Mouse (Mus musculus): ENCODE data around the gene Isg20l2. TPM values are rescaled to one million over a fixed set of nuclear protein-coding genes. Genes with fewer than 3 reads are reported as not detected.

Isg20l2 gene
- polyA plus RNA-seq, 1 experiment from 2014 or later: 17.2 TPM

- 32% methylated on average over 8 of the region's 8 CpGs for WGBS (ENCODE audit: insufficient replicate concordance)
- Histone ChIP-seq H3K9me3 (replicated peaks; ENCODE audit: control insufficient read depth, low read length) (no peaks in the 10 kb centered on the region), H3K9ac (ENCODE audit: low read depth, low read length) (no peak overlapping the region)
Measured at GRCm38 (mm10) chr3:87972203-87972664, 42.1 kb downstream of the Isg20l2 start.

GRCm38 (mm10) chr3:87972776-87973175 lies 42.7 kb downstream of the Isg20l2 start:
- Histone ChIP-seq H3K27ac (ENCODE audit: low read length) (no peak overlapping the region), H3K27me3 (ENCODE audit: control insufficient read depth, insufficient read depth, low read depth, low read length) (peaks cover 49% of the 10 kb centered on the region), H3K36me3 (ENCODE audit: control insufficient read depth, insufficient read depth) (no peaks in the 10 kb centered on the region), H3K4me2 (ENCODE audit: low read depth, low read length) (0 out of 2 replicates have a peak overlapping the region, but pooled peaks have one; percentile 4), H3K9ac (ENCODE audit: low read depth, low read length) (no peak overlapping the region), H3K4me3 (ENCODE audit: low read depth, low read length) (no peak overlapping the region), H3K9me3 (replicated peaks; ENCODE audit: control insufficient read depth, low read length) (no peaks in the 10 kb centered on the region), H3K4me1 (ENCODE audit: control insufficient read depth, low read depth, low read length) (peaks cover 9% of the 10 kb centered on the region)
- ATAC-seq (ENCODE audit: low read depth): no peak
- 27% methylated on average over 5 of the region's 5 CpGs for WGBS (ENCODE audit: insufficient replicate concordance)

More at GRCm38 (mm10) chr3:87972203-87972664, 42.1 kb downstream of the Isg20l2 start:
- Histone ChIP-seq H3K4me1 (ENCODE audit: control insufficient read depth, low read depth, low read length) (peaks cover 9% of the 10 kb centered on the region), H3K4me2 (ENCODE audit: low read depth, low read length) (peak overlapping the region; percentile 19; the same call in 1 of the 2 replicates), H3K27ac (ENCODE audit: low read length) (no peak overlapping the region), H3K27me3 (ENCODE audit: control insufficient read depth, insufficient read depth, low read depth, low read length) (peaks cover 49% of the 10 kb centered on the region), H3K36me3 (ENCODE audit: control insufficient read depth, insufficient read depth) (no peaks in the 10 kb centered on the region), H3K4me3 (ENCODE audit: low read depth, low read length) (peak overlapping the region; percentile 20)
- ATAC-seq (ENCODE audit: low read depth): no peak

GRCm38 (mm10) chr3:87973593-87974380 lies 43.7 kb downstream of the Isg20l2 start:
- no peak for ATAC-seq (ENCODE audit: low read depth)
- H3K27ac ChIP-seq (ENCODE audit: low read length): no peak overlapping the region
- no peak overlapping the region for H3K9ac ChIP-seq (ENCODE audit: low read depth, low read length)
- no peak overlapping the region for H3K4me3 ChIP-seq (ENCODE audit: low read depth, low read length)
- peaks cover 49% of the 10 kb centered on the region for H3K27me3 ChIP-seq (ENCODE audit: control insufficient read depth, insufficient read depth, low read depth, low read length)
- no peaks in the 10 kb centered on the region for H3K36me3 ChIP-seq (ENCODE audit: control insufficient read depth, insufficient read depth)
- no peaks in the 10 kb centered on the region for H3K9me3 ChIP-seq (replicated peaks; ENCODE audit: control insufficient read depth, low read length)
- 61% methylated on average over 14 of the region's 14 CpGs for WGBS (ENCODE audit: insufficient replicate concordance)
- H3K4me2 ChIP-seq (ENCODE audit: low read depth, low read length): no peak overlapping the region
- peaks cover 9% of the 10 kb centered on the region for H3K4me1 ChIP-seq (ENCODE audit: control insufficient read depth, low read depth, low read length)

- WGBS (ENCODE audit: insufficient replicate concordance): 55% methylated on average over 12 of the region's 12 CpGs
- H3K36me3 ChIP-seq (ENCODE audit: control insufficient read depth, insufficient read depth): no peaks in the 10 kb centered on the region
- H3K9ac ChIP-seq (ENCODE audit: low read depth, low read length): no peak overlapping the region
- H3K4me2 ChIP-seq (ENCODE audit: low read depth, low read length): no peak overlapping the region
- peaks cover 9% of the 10 kb centered on the region for H3K4me1 ChIP-seq (ENCODE audit: control insufficient read depth, low read depth, low read length)
- no peak overlapping the region for H3K27ac ChIP-seq (ENCODE audit: low read length)
- H3K4me3 ChIP-seq (ENCODE audit: low read depth, low read length): no peak overlapping the region
- no peak for ATAC-seq (ENCODE audit: low read depth)
- no peaks in the 10 kb centered on the region for H3K9me3 ChIP-seq (replicated peaks; ENCODE audit: control insufficient read depth, low read length)
- H3K27me3 ChIP-seq (ENCODE audit: control insufficient read depth, insufficient read depth, low read depth, low read length): peaks cover 48% of the 10 kb centered on the region
Measured at GRCm38 (mm10) chr3:87974381-87974987, 44.4 kb downstream of the Isg20l2 start.

- 67% methylated on average over 5 of the region's 5 CpGs for WGBS (ENCODE audit: insufficient replicate concordance)
Measured at GRCm38 (mm10) chr3:87979493-87979892, 49.4 kb downstream of the Isg20l2 start.

GRCm38 (mm10) chr3:87980085-87980484 lies 50.0 kb downstream of the Isg20l2 start:
- no peaks in the 10 kb centered on the region for H3K36me3 ChIP-seq (ENCODE audit: control insufficient read depth, insufficient read depth)
- H3K27me3 ChIP-seq (ENCODE audit: control insufficient read depth, insufficient read depth, low read depth, low read length): no peaks in the 10 kb centered on the region
- no peak overlapping the region for H3K4me3 ChIP-seq (ENCODE audit: low read depth, low read length)
- peaks cover 7% of the 10 kb centered on the region for H3K4me1 ChIP-seq (ENCODE audit: control insufficient read depth, low read depth, low read length)
- H3K9me3 ChIP-seq (replicated peaks; ENCODE audit: control insufficient read depth, low read length): no peaks in the 10 kb centered on the region
- no peak overlapping the region for H3K4me2 ChIP-seq (ENCODE audit: low read depth, low read length)
- no peak overlapping the region for H3K27ac ChIP-seq (ENCODE audit: low read length)
- 46% methylated on average over 3 of the region's 3 CpGs for WGBS (ENCODE audit: insufficient replicate concordance)
- H3K9ac ChIP-seq (ENCODE audit: low read depth, low read length): no peak overlapping the region
- ATAC-seq (ENCODE audit: low read depth): no peak

More at GRCm38 (mm10) chr3:87979493-87979892, 49.4 kb downstream of the Isg20l2 start:
- no peaks in the 10 kb centered on the region for H3K36me3 ChIP-seq (ENCODE audit: control insufficient read depth, insufficient read depth)
- H3K4me3 ChIP-seq (ENCODE audit: low read depth, low read length): no peak overlapping the region
- no peak for ATAC-seq (ENCODE audit: low read depth)
- H3K4me2 ChIP-seq (ENCODE audit: low read depth, low read length): no peak overlapping the region
- H3K4me1 ChIP-seq (ENCODE audit: control insufficient read depth, low read depth, low read length): peaks cover 7% of the 10 kb centered on the region
- H3K27ac ChIP-seq (ENCODE audit: low read length): no peak overlapping the region
- H3K9ac ChIP-seq (ENCODE audit: low read depth, low read length): no peak overlapping the region
- 0 out of 2 replicates have a peak, but pooled peaks cover 3% of the 10 kb centered on the region for H3K27me3 ChIP-seq (ENCODE audit: control insufficient read depth, insufficient read depth, low read depth, low read length)
- H3K9me3 ChIP-seq (replicated peaks; ENCODE audit: control insufficient read depth, low read length): no peaks in the 10 kb centered on the region

- WGBS (ENCODE audit: insufficient replicate concordance): 64% methylated on average over 5 of the region's 5 CpGs
- no peak for ATAC-seq (ENCODE audit: low read depth)
- H3K4me1 ChIP-seq (ENCODE audit: control insufficient read depth, low read depth, low read length): peaks cover 7% of the 10 kb centered on the region
- H3K27ac ChIP-seq (ENCODE audit: low read length): no peak overlapping the region
- H3K4me3 ChIP-seq (ENCODE audit: low read depth, low read length): no peak overlapping the region
- H3K9ac ChIP-seq (ENCODE audit: low read depth, low read length): no peak overlapping the region
- H3K27me3 ChIP-seq (ENCODE audit: control insufficient read depth, insufficient read depth, low read depth, low read length): no peaks in the 10 kb centered on the region
- no peaks in the 10 kb centered on the region for H3K9me3 ChIP-seq (replicated peaks; ENCODE audit: control insufficient read depth, low read length)
- H3K4me2 ChIP-seq (ENCODE audit: low read depth, low read length): no peak overlapping the region
- no peaks in the 10 kb centered on the region for H3K36me3 ChIP-seq (ENCODE audit: control insufficient read depth, insufficient read depth)
Measured at GRCm38 (mm10) chr3:87980728-87981127, 50.6 kb downstream of the Isg20l2 start.

- H3K9ac ChIP-seq (ENCODE audit: low read depth, low read length): no peak overlapping the region
- no peak overlapping the region for H3K4me2 ChIP-seq (ENCODE audit: low read depth, low read length)
- H3K27ac ChIP-seq (ENCODE audit: low read length): no peak overlapping the region
- ATAC-seq (ENCODE audit: low read depth): no peak
- no peak overlapping the region for H3K4me3 ChIP-seq (ENCODE audit: low read depth, low read length)
- H3K27me3 ChIP-seq (ENCODE audit: control insufficient read depth, insufficient read depth, low read depth, low read length): peaks cover 2% of the 10 kb centered on the region; the same call in 1 of the 2 replicates
- WGBS (ENCODE audit: insufficient replicate concordance): 50% methylated on average over 6 of the region's 6 CpGs
- H3K36me3 ChIP-seq (ENCODE audit: control insufficient read depth, insufficient read depth): no peaks in the 10 kb centered on the region
- H3K4me1 ChIP-seq (ENCODE audit: control insufficient read depth, low read depth, low read length): peaks cover 7% of the 10 kb centered on the region
- no peaks in the 10 kb centered on the region for H3K9me3 ChIP-seq (replicated peaks; ENCODE audit: control insufficient read depth, low read length)
Measured at GRCm38 (mm10) chr3:87981214-87981760, 51.2 kb downstream of the Isg20l2 start.
